Mouse (Mus musculus) granulocyte monocyte progenitor cell, adult 5-6 weeks (primary cell): ENCODE results near the gene Cpxcr1. TPM values are rescaled to one million over a fixed set of nuclear protein-coding genes. Genes with fewer than 3 reads are reported as not detected.

Source experiments
- ATAC-seq: replicated peaks from 2 replicates; pipeline ENCODE4 v1.8.0; 2016; ENCODE audit warnings: mild to moderate bottlenecking, moderate TSS enrichment, inconsistent platforms; ENCODE audit not compliant: poor library complexity, severe bottlenecking
- total RNA-seq, 2 experiments: library from RNA; stranded (forward) in 1 of 2; stranded (reverse) in 1 of 2; fragments of 200-712, 200-1000 nt in 1 of 2; fragments of >200 nt in 1 of 2; fragmentation: Nextera tagmentation in 1 of 2; gene quantifications; 2 replicates each; pipeline ENCODE4 v1.2.3; 2014 to 2017

The Cpxcr1 gene
- total RNA-seq (2014; fragmentation: Nextera tagmentation) (not detected in 2 replicates), total RNA-seq (2017) (not detected in 2 replicates)

- ATAC-seq, result no peak
Observed at GRCm38 (mm10) chrX:116448644-116449043, at the start of gene Cpxcr1. Gene Cpxcr1 (plus strand): TSS chrX:116448944.

Other genes starting within 250 kb of the Cpxcr1 start
- gene H2afb2, start 232.2 kb downstream of the Cpxcr1 start, total RNA-seq (2014; fragmentation: Nextera tagmentation), result not detected in 2 replicates
- gene H2afb2, start 232.2 kb downstream of the Cpxcr1 start, total RNA-seq (2017), result not detected in 2 replicates